1 mouse cellular context compared by ENCODE assay signal in the genomic region with DNA sequence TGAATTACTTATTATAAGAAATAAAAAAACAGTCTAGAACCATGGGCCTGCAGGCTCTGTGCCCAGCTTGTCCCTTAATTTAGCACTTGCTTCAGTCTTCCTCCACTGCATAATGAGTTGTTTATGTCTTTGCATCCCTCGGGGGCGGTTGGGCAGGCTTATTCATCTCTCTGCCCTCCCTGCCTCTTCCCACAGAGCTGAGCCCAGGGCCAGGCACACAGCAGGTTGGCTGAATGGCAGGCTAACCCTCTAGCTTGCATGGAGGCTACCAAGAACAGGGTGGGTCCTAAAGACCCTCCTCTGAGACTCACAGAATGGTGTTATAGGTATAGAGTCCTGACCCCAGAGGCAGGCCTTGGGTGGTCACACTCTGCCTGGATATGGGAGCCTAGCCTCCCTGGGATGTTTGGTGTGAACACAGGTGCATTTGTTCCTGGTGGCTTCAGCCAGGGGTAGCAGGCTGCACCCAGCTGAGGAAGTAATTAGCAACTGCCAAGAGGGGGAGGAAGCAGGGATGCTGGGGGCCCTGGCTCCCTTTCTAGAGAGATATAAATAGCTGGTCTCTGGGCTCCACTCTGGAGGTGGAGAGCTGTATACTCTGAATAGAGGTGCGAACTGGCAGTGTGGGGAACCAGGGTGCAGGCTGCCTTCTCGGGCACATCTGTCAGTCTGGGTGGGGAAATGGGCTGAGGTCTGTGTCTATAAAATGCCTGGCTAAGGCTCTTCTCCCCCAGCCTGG.
TF ChIP-seq lines count a peak whose summit lies in the region.

No protein-coding gene starts in this region.

TF ChIP-seq in MEL, 35 proteins besides CTCF, POLR2A, EP300 and RAD21 (continued from another document):
- TF ChIP-seq MAZ (IDR thresholded peaks at IDR 0.05; ENCODE audit: low read depth, low read length), result no peak
- TF ChIP-seq CHD2 (IDR thresholded peaks at IDR 0.05; ENCODE audit: low read length), result no peak
- no peak for TF ChIP-seq KAT2A (conservative IDR thresholded peaks at IDR 0.05; ENCODE audit: low read depth, low read length)
- no peak for TF ChIP-seq POLR2AphosphoS2 (IDR thresholded peaks at IDR 0.05; ENCODE audit: low read length)
- no peak for TF ChIP-seq ZC3H11A (IDR thresholded peaks at IDR 0.05; ENCODE audit: low read depth, low read length)
